Mouse (Mus musculus) CH12.LX (cell line): ENCODE results near the gene Fbxl18.

ENCODE experiments used
- CHD1 ChIP-seq: IDR thresholded peaks from 2 replicates; pipeline ENCODE4 v1.6.1; 2012; ENCODE audit warnings: low read depth, low read length, improper control_type of control experiment, inconsistent platforms
- CTCF ChIP-seq, 2 experiments: IDR thresholded peaks in 1 of 2; conservative IDR thresholded peaks in 1 of 2; 2 replicates each; pipeline ENCODE4 v1.5.1; 2011 to 2012; ENCODE audit warnings: low read depth in 2 of 2, low read length in 2 of 2, improper control_type of control experiment in 1 of 2, inconsistent platforms in 1 of 2, mild to moderate bottlenecking in 1 of 2, moderate library complexity in 1 of 2
- EP300 ChIP-seq: IDR thresholded peaks from 2 replicates; pipeline ENCODE4 v1.6.1; 2011; ENCODE audit warnings: low read length, improper control_type of control experiment
- MAZ ChIP-seq: IDR thresholded peaks from 2 replicates; pipeline ENCODE4 v1.6.1; 2012; ENCODE audit warnings: low read depth, mild to moderate bottlenecking, inconsistent platforms, low read length, improper control_type of control experiment, moderate library complexity
- MYC ChIP-seq: IDR thresholded peaks from 2 replicates; pipeline ENCODE4 v1.6.1; 2011; ENCODE audit warnings: low read depth, mild to moderate bottlenecking, improper control_type of control experiment, low read length
- NELFE ChIP-seq: IDR thresholded peaks from 2 replicates; pipeline ENCODE4 v1.6.1; 2011; ENCODE audit warnings: low read depth, low read length, improper control_type of control experiment
- POLR2A ChIP-seq: IDR thresholded peaks from 2 replicates; pipeline ENCODE4 v1.6.1; 2011; ENCODE audit warnings: low read depth, mild to moderate bottlenecking, improper control_type of control experiment, low read length
- POLR2AphosphoS2 ChIP-seq: IDR thresholded peaks from 2 replicates; pipeline ENCODE4 v1.6.1; 2011; ENCODE audit warnings: low read depth, low read length, improper control_type of control experiment
- TCF12 ChIP-seq: IDR thresholded peaks from 2 replicates; pipeline ENCODE4 v1.6.1; 2014; ENCODE audit warnings: low read depth, mild to moderate bottlenecking, inconsistent platforms, low read length, improper control_type of control experiment
- USF2 ChIP-seq: conservative IDR thresholded peaks from 2 replicates; pipeline ENCODE4 v1.6.1; 2011; ENCODE audit warnings: low read depth, low read length, improper control_type of control experiment
- ZKSCAN1 ChIP-seq: IDR thresholded peaks from 2 replicates; pipeline ENCODE4 v1.6.1; 2012; ENCODE audit warnings: low read depth, inconsistent platforms, low read length, improper control_type of control experiment, borderline replicate concordance
- ZNF384 ChIP-seq: IDR thresholded peaks from 2 replicates; pipeline ENCODE4 v1.6.1; 2012; ENCODE audit warnings: low read depth, low read length, improper control_type of control experiment, inconsistent platforms

DNA sequence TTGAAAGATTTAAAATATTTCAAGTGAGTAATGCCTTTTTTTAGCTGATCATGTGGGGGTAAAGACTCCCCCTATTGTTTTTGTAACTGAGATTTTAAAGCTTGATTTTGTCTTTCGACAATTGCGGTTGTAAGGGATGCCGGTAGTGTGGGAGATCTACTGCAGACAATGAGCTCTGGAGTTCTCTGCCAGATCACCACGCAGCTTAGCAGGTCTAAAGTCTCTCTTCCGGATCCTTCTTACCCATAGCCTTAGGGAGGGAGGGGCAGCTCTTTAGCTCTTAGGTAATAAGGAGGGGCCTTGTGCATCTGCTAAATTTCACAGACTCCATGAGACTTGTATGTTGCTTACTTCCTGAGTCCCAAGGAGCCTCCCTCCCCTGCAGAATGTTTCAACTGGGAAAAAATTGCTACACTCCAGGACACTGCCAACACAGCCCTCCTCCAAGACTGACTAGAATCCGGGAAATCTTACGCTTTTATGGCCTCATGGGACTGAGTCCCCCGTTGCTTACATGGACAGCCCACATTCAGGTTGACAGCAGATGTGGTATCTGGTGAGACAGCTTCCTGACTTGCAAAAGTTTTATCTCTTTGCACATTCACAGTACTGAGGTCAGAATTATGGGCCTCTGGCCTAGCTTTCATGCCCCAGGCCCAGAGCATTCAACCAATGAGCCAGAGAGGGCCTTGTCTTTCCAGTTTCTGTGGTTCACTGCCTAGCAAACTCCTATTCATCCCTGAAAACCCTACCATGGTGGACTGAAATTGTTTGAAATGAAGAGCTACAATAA lies 61.4 kb downstream of the Fbxl18 start:
- no peak for TF ChIP-seq CTCF (conservative IDR thresholded peaks at IDR 0.05 in 1 of 2, IDR thresholded peaks at IDR 0.05 in 1 of 2; ENCODE audit: low read depth in 2 of 2, low read length in 2 of 2)
- TF ChIP-seq CHD1 = no peak
- TF ChIP-seq ZNF384 = no peak
- TF ChIP-seq USF2 = no peak
- no peak for TF ChIP-seq POLR2A
- TF ChIP-seq NELFE = no peak
- TF ChIP-seq POLR2AphosphoS2 = no peak
- TF ChIP-seq MYC = no peak
- TF ChIP-seq MAZ = no peak
- TF ChIP-seq EP300 = no peak
- TF ChIP-seq ZKSCAN1 = no peak
- no peak for TF ChIP-seq TCF12
